17 mouse cellular contexts compared by ENCODE assay signal in the genomic region with DNA sequence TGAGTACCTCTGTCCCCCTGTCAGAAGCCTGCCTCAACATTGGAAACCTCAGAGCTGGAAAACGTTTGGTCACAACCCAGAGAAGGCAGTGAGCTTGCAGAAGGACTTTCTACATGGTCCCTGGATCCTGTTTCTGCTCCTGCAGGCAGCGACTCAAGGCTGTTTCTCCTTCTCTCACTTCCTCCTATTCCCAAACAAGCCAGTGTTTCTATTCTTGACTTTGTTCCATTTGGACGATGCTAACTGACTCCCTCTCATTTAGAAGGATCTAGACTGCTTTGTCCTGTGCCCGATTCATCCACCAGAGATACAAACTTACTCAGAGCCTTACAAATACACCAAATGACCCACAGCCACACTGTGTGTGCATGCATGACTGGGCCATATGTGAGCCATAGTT. TPM values are rescaled to one million over a fixed set of nuclear protein-coding genes. Genes with fewer than 3 reads are reported as not detected.
"Had no signal": no experiment of that assay in that cellular context is flagged by ENCODE, and none has a peak within 500 bp of the region (broad histone marks: within the 10 kb centered on the region; RNA-seq: fewer than 3 reads in every experiment).

No protein-coding gene starts in this region.

- DNase-seq: forebrain, postnatal 0 days; gastrocnemius, postnatal 14 days; gastrocnemius, postnatal 36 days; heart, adult 11 months; heart, adult 2 months; heart, postnatal 14 days; heart, postnatal 36 days; kidney, adult 11 months; kidney, adult 2 months; kidney, adult 9 months; kidney, postnatal 14 days; kidney, postnatal 36 days; layer of hippocampus, adult 9-11 months; layer of hippocampus, postnatal 36 days; left cerebral cortex, postnatal 4 days had no signal

RNA-seq across cellular contexts. Expression of gene Pcnx2, which starts 48.9 kb away (rescaled TPM):
- total RNA-seq: hematopoietic stem cell, adult 5-6 weeks; liver, adult 2 months had no signal
